Mouse (Mus musculus): ENCODE results near the gene Oip5. TPM values are rescaled to one million over a fixed set of nuclear protein-coding genes. Genes with fewer than 3 reads are reported as not detected.

Oip5 gene
- polyA plus RNA-seq, 1 experiment from 2014 or later, result 22.9 TPM

- no peaks in the 10 kb centered on the region for H3K27me3 ChIP-seq (ENCODE audit: control insufficient read depth, insufficient read depth, low read length)
- peak; percentile 94 for ATAC-seq (replicated peaks; ENCODE audit: insufficient number of reproducible peaks, low FRiP score, low TSS enrichment)
- peak overlapping the region; percentile 98 for H3K9ac ChIP-seq (ENCODE audit: low read depth, low read length)
- H3K36me3 ChIP-seq (ENCODE audit: control insufficient read depth, insufficient read depth, low read length), result peaks cover 15% of the 10 kb centered on the region
- no peaks in the 10 kb centered on the region for H3K9me3 ChIP-seq (replicated peaks; ENCODE audit: control insufficient read depth, low read length)
- WGBS (ENCODE audit: insufficient replicate concordance), result under 1% methylated on average over 58 of the region's 61 CpGs
- peak overlapping the region; percentile 97 for H3K27ac ChIP-seq (ENCODE audit: low read depth, low read length)
- peaks cover 8% of the 10 kb centered on the region for H3K4me1 ChIP-seq (ENCODE audit: control insufficient read depth, insufficient read depth, low read length)
- H3K4me2 ChIP-seq, result peak overlapping the region; percentile 66
- H3K4me3 ChIP-seq (ENCODE audit: low read depth, low read length), result peak overlapping the region; percentile 91
These were observed 23.9 kb downstream of the Oip5 start for GRCm38 (mm10) chr2:119594113-119594981.

GRCm38 (mm10) chr2:119593765-119594112, 24.5 kb downstream of the Oip5 start:
- 7% methylated on average over 7 of the region's 7 CpGs for WGBS (ENCODE audit: insufficient replicate concordance)
- peak overlapping the region; percentile 87 for H3K27ac ChIP-seq (ENCODE audit: low read depth, low read length)
- no peak for ATAC-seq (replicated peaks; ENCODE audit: insufficient number of reproducible peaks, low FRiP score, low TSS enrichment)
- peak overlapping the region; percentile 70 for H3K9ac ChIP-seq (ENCODE audit: low read depth, low read length)
- no peaks in the 10 kb centered on the region for H3K27me3 ChIP-seq (ENCODE audit: control insufficient read depth, insufficient read depth, low read length)
- H3K9me3 ChIP-seq (replicated peaks; ENCODE audit: control insufficient read depth, low read length), result no peaks in the 10 kb centered on the region
- peak overlapping the region; percentile 64 for H3K4me2 ChIP-seq
- H3K4me3 ChIP-seq (ENCODE audit: low read depth, low read length), result peak overlapping the region; percentile 91
- peaks cover 8% of the 10 kb centered on the region for H3K4me1 ChIP-seq (ENCODE audit: control insufficient read depth, insufficient read depth, low read length)
- peaks cover 15% of the 10 kb centered on the region for H3K36me3 ChIP-seq (ENCODE audit: control insufficient read depth, insufficient read depth, low read length)

- ATAC-seq (replicated peaks; ENCODE audit: insufficient number of reproducible peaks, low FRiP score, low TSS enrichment), result no peak
- no peak overlapping the region for H3K4me3 ChIP-seq (ENCODE audit: low read depth, low read length)
- 87% methylated on average over 3 of the region's 3 CpGs for WGBS (ENCODE audit: insufficient replicate concordance)
- H3K27me3 ChIP-seq (ENCODE audit: control insufficient read depth, insufficient read depth, low read length), result no peaks in the 10 kb centered on the region
- no peak overlapping the region for H3K9ac ChIP-seq (ENCODE audit: low read depth, low read length)
- H3K36me3 ChIP-seq (ENCODE audit: control insufficient read depth, insufficient read depth, low read length), result peaks cover 4% of the 10 kb centered on the region
- no peak overlapping the region for H3K4me2 ChIP-seq
- H3K4me1 ChIP-seq (ENCODE audit: control insufficient read depth, insufficient read depth, low read length), result peaks cover 7% of the 10 kb centered on the region
- no peak overlapping the region for H3K27ac ChIP-seq (ENCODE audit: low read depth, low read length)
- no peaks in the 10 kb centered on the region for H3K9me3 ChIP-seq (replicated peaks; ENCODE audit: control insufficient read depth, low read length)
These were observed 27.0 kb downstream of the Oip5 start for GRCm38 (mm10) chr2:119591247-119591646.

- Histone ChIP-seq H3K4me2 (no peak overlapping the region), H3K36me3 (ENCODE audit: control insufficient read depth, insufficient read depth, low read length) (peaks cover 2% of the 10 kb centered on the region; the same call in 1 of the 2 replicates), H3K9ac (ENCODE audit: low read depth, low read length) (no peak overlapping the region), H3K9me3 (replicated peaks; ENCODE audit: control insufficient read depth, low read length) (no peaks in the 10 kb centered on the region), H3K4me1 (ENCODE audit: control insufficient read depth, insufficient read depth, low read length) (no peaks in the 10 kb centered on the region), H3K27ac (ENCODE audit: low read depth, low read length) (no peak overlapping the region), H3K27me3 (ENCODE audit: control insufficient read depth, insufficient read depth, low read length) (no peaks in the 10 kb centered on the region), H3K4me3 (ENCODE audit: low read depth, low read length) (no peak overlapping the region)
- ATAC-seq (replicated peaks; ENCODE audit: insufficient number of reproducible peaks, low FRiP score, low TSS enrichment), result no peak
- 12% methylated on average over 4 of the region's 4 CpGs for WGBS (ENCODE audit: insufficient replicate concordance)
These were observed 30.9 kb downstream of the Oip5 start for GRCm38 (mm10) chr2:119587383-119587782.

- Histone ChIP-seq H3K4me1 (ENCODE audit: control insufficient read depth, insufficient read depth, low read length) (no peaks in the 10 kb centered on the region), H3K36me3 (ENCODE audit: control insufficient read depth, insufficient read depth, low read length) (no peaks in the 10 kb centered on the region; the same call in 1 of the 2 replicates), H3K27ac (ENCODE audit: low read depth, low read length) (no peak overlapping the region), H3K4me2 (no peak overlapping the region), H3K27me3 (ENCODE audit: control insufficient read depth, insufficient read depth, low read length) (no peaks in the 10 kb centered on the region), H3K9me3 (replicated peaks; ENCODE audit: control insufficient read depth, low read length) (no peaks in the 10 kb centered on the region), H3K9ac (ENCODE audit: low read depth, low read length) (no peak overlapping the region), H3K4me3 (ENCODE audit: low read depth, low read length) (no peak overlapping the region)
- ATAC-seq (replicated peaks; ENCODE audit: insufficient number of reproducible peaks, low FRiP score, low TSS enrichment), result no peak
- 82% methylated on average over 8 of the region's 8 CpGs for WGBS (ENCODE audit: insufficient replicate concordance)
These were observed 34.0 kb downstream of the Oip5 start for GRCm38 (mm10) chr2:119584282-119584681.

- no peak overlapping the region; the same call in 1 of the 2 replicates for H3K9ac ChIP-seq (ENCODE audit: low read depth, low read length)
- no peak overlapping the region for H3K27ac ChIP-seq (ENCODE audit: low read depth, low read length)
- no peaks in the 10 kb centered on the region for H3K9me3 ChIP-seq (replicated peaks; ENCODE audit: control insufficient read depth, low read length)
- H3K4me1 ChIP-seq (ENCODE audit: control insufficient read depth, insufficient read depth, low read length), result no peaks in the 10 kb centered on the region
- WGBS (ENCODE audit: insufficient replicate concordance), result 37% methylated on average over 2 of the region's 2 CpGs
- ATAC-seq (replicated peaks; ENCODE audit: insufficient number of reproducible peaks, low FRiP score, low TSS enrichment), result no peak
- H3K27me3 ChIP-seq (ENCODE audit: control insufficient read depth, insufficient read depth, low read length), result no peaks in the 10 kb centered on the region
- H3K36me3 ChIP-seq (ENCODE audit: control insufficient read depth, insufficient read depth, low read length), result no peaks in the 10 kb centered on the region; the same call in 1 of the 2 replicates
- no peak overlapping the region for H3K4me2 ChIP-seq
- no peak overlapping the region for H3K4me3 ChIP-seq (ENCODE audit: low read depth, low read length)
These were observed 34.8 kb downstream of the Oip5 start for GRCm38 (mm10) chr2:119583439-119583838.

- Histone ChIP-seq H3K36me3 (ENCODE audit: control insufficient read depth, insufficient read depth, low read length) (no peaks in the 10 kb centered on the region; the same call in 1 of the 2 replicates), H3K4me2 (no peak overlapping the region), H3K4me1 (ENCODE audit: control insufficient read depth, insufficient read depth, low read length) (no peaks in the 10 kb centered on the region), H3K9ac (ENCODE audit: low read depth, low read length) (no peak overlapping the region), H3K9me3 (replicated peaks; ENCODE audit: control insufficient read depth, low read length) (no peaks in the 10 kb centered on the region), H3K4me3 (ENCODE audit: low read depth, low read length) (no peak overlapping the region), H3K27me3 (ENCODE audit: control insufficient read depth, insufficient read depth, low read length) (no peaks in the 10 kb centered on the region), H3K27ac (ENCODE audit: low read depth, low read length) (no peak overlapping the region)
- 90% methylated on average over 3 of the region's 3 CpGs for WGBS (ENCODE audit: insufficient replicate concordance)
- ATAC-seq (replicated peaks; ENCODE audit: insufficient number of reproducible peaks, low FRiP score, low TSS enrichment), result no peak
These were observed 36.7 kb downstream of the Oip5 start for GRCm38 (mm10) chr2:119581571-119581970.

GRCm38 (mm10) chr2:119572471-119572870, 45.8 kb downstream of the Oip5 start:
- no peak overlapping the region for H3K4me3 ChIP-seq (ENCODE audit: low read depth, low read length)
- WGBS (ENCODE audit: insufficient replicate concordance), result 83% methylated on average over 1 of the region's 1 CpGs
- 0 out of 2 replicates have a peak, but pooled peaks cover 2% of the 10 kb centered on the region for H3K36me3 ChIP-seq (ENCODE audit: control insufficient read depth, insufficient read depth, low read length)
- no peak overlapping the region for H3K4me2 ChIP-seq
- no peaks in the 10 kb centered on the region for H3K27me3 ChIP-seq (ENCODE audit: control insufficient read depth, insufficient read depth, low read length)
- ATAC-seq (replicated peaks; ENCODE audit: insufficient number of reproducible peaks, low FRiP score, low TSS enrichment), result no peak
- H3K4me1 ChIP-seq (ENCODE audit: control insufficient read depth, insufficient read depth, low read length), result no peaks in the 10 kb centered on the region
- H3K27ac ChIP-seq (ENCODE audit: low read depth, low read length), result no peak overlapping the region
- no peak overlapping the region for H3K9ac ChIP-seq (ENCODE audit: low read depth, low read length)
- no peaks in the 10 kb centered on the region for H3K9me3 ChIP-seq (replicated peaks; ENCODE audit: control insufficient read depth, low read length)

Data from heart, embryonic 11.5 days (tissue).